Mouse (Mus musculus) granulocyte monocyte progenitor cell, adult 5-6 weeks (primary cell): ENCODE measurements at regions not wholly inside any gene's neighbourhood (a gene's known extent, or its start where the extent isn't known, plus 50 kb on each side); places are given as distances from the start of the nearest gene placed in this dataset.

Experiments used
- ATAC-seq: replicated peaks from 2 replicates; pipeline ENCODE4 v1.8.0; 2016; ENCODE audit warnings: mild to moderate bottlenecking, moderate TSS enrichment, inconsistent platforms; ENCODE audit not compliant: poor library complexity, severe bottlenecking

- ATAC-seq: peak; percentile 33; the same call in 1 of the 2 replicates
Measured at GRCm38 (mm10) chr6:140368354-140369069, 55.3 kb upstream of the Plekha5 start.

GRCm38 (mm10) chr6:140367303-140367702 is 56.6 kb upstream of the Plekha5 start:
- no peak for ATAC-seq

GRCm38 (mm10) chr6:140366791-140367190 is 57.1 kb upstream of the Plekha5 start:
- no peak for ATAC-seq

GRCm38 (mm10) chr6:140360996-140361395 is 62.9 kb upstream of the Plekha5 start:
- no peak for ATAC-seq

- no peak for ATAC-seq
Measured at GRCm38 (mm10) chr6:140357901-140358300, 66.0 kb upstream of the Plekha5 start.

GRCm38 (mm10) chr6:140357300-140357699 is 66.6 kb upstream of the Plekha5 start:
- ATAC-seq: no peak

GRCm38 (mm10) chr6:140354082-140354481 is 69.8 kb upstream of the Plekha5 start:
- ATAC-seq: no peak

- no peak for ATAC-seq
Measured at GRCm38 (mm10) chr6:140353610-140354009, 70.2 kb upstream of the Plekha5 start.

- no peak for ATAC-seq
Measured at GRCm38 (mm10) chr6:140351365-140352095, 72.3 kb upstream of the Plekha5 start.

- no peak for ATAC-seq
Measured at GRCm38 (mm10) chr6:140348578-140348977, 75.3 kb upstream of the Plekha5 start.

- ATAC-seq: no peak
Measured at GRCm38 (mm10) chr6:140346929-140347328, 76.9 kb upstream of the Plekha5 start.

- ATAC-seq: no peak
Measured at GRCm38 (mm10) chr6:140343638-140344037, 80.2 kb upstream of the Plekha5 start.

- no peak for ATAC-seq
Measured at GRCm38 (mm10) chr6:140342881-140343280, 81.0 kb upstream of the Plekha5 start.

- ATAC-seq: no peak
Measured at GRCm38 (mm10) chr6:140339731-140340130, 84.1 kb upstream of the Plekha5 start.

- peak; percentile 34; the same call in 1 of the 2 replicates for ATAC-seq
Measured at GRCm38 (mm10) chr6:140337897-140338749, 85.7 kb upstream of the Plekha5 start.

- no peak for ATAC-seq
Measured at GRCm38 (mm10) chr6:140337083-140337491, 86.8 kb upstream of the Plekha5 start.

GRCm38 (mm10) chr6:140336414-140336941 is 87.4 kb upstream of the Plekha5 start:
- no peak for ATAC-seq

- ATAC-seq: no peak
Measured at GRCm38 (mm10) chr6:140333397-140333796, 90.5 kb upstream of the Plekha5 start.

GRCm38 (mm10) chr6:140308641-140309040 is 115.2 kb upstream of the Plekha5 start:
- no peak for ATAC-seq

- no peak for ATAC-seq
Measured at GRCm38 (mm10) chr6:140306811-140307558, 116.9 kb upstream of the Plekha5 start.
